Mouse (Mus musculus) neural tube, embryonic 12.5 days (tissue): ENCODE data around the gene Sept14. TPM values are rescaled to one million over a fixed set of nuclear protein-coding genes. Genes with fewer than 3 reads are reported as not detected.
"Not testable (repeated sequence)": the region's sequence is repeated elsewhere in the genome, so short reads cannot be mapped to it uniquely, and the experiment has no call there.

ENCODE experiments used
- ATAC-seq: fragments of 200-750 bp; cut with Nextera tagmentation; 2 replicates; pipeline ENCODE4 v1.8.0; 2017; ENCODE audit warnings: low read depth, mild to moderate bottlenecking, moderate TSS enrichment, moderate library complexity; ENCODE audit not compliant: low FRiP score
- H3K27ac ChIP-seq: fragments of 300-500 bp; sonication (generic); 2 replicates; pipeline ENCODE4 v1.5.1; 2016
- H3K27me3 ChIP-seq: fragments of 300-500 bp; sonication (generic); replicated peaks from 2 replicates; pipeline ENCODE4 v1.6.1; 2016; ENCODE audit warnings: mild to moderate bottlenecking
- H3K36me3 ChIP-seq: fragments of 300-500 bp; sonication (generic); 2 replicates; pipeline ENCODE4 v1.6.1; 2016; ENCODE audit warnings: mild to moderate bottlenecking
- H3K4me1 ChIP-seq: fragments of 300-500 bp; sonication (generic); 2 replicates; pipeline ENCODE4 v1.6.1; 2016
- H3K4me2 ChIP-seq: fragments of 300-500 bp; sonication (generic); replicated peaks from 2 replicates; pipeline ENCODE4 v1.6.1; 2016; ENCODE audit warnings: mild to moderate bottlenecking
- H3K4me3 ChIP-seq: fragments of 300-500 bp; sonication (generic); 2 replicates; pipeline ENCODE4 v1.5.1; 2016
- H3K9ac ChIP-seq: fragments of 300-500 bp; sonication (generic); 2 replicates; pipeline ENCODE4 v1.6.1; 2016; ENCODE audit warnings: mild to moderate bottlenecking
- H3K9me3 ChIP-seq: fragments of 300-500 bp; sonication (generic); 2 replicates; pipeline ENCODE4 v1.6.1; 2016; ENCODE audit warnings: mild to moderate bottlenecking
- WGBS: fragments of 180-500 bp; shearing (Covaris S2); methylation state at CpG from one replicate; pipeline ENCODE4 v1.1.7; 2016; 5-methylcytosine and 5-hydroxymethylcytosine counted together
- polyA plus RNA-seq: library from polyadenylated mRNA; unstranded; fragments of >200 nt; fragmentation: Nextera tagmentation; extraction: Ambion mirVana; gene quantifications from 2 replicates; pipeline ENCODE4 v1.2.1, GENCODE M21; 2016

Gene Sept14
- polyA plus RNA-seq, 1 experiment from 2014 or later = not detected

GRCm38 (mm10) chr5:129720176-129720575 is 11.9 kb upstream of the Sept14 start:
- Histone ChIP-seq H3K4me1 (peaks cover 6% of the 10 kb centered on the region; the same call in 1 of the 2 replicates), H3K9ac (no peak overlapping the region), H3K27ac (no peak overlapping the region), H3K4me3 (no peak overlapping the region), H3K4me2 (no peak overlapping the region), H3K27me3 (no peaks in the 10 kb centered on the region), H3K9me3 (no peaks in the 10 kb centered on the region), H3K36me3 (peaks cover 33% of the 10 kb centered on the region)
- whole genome bisulfite sequencing = 88% methylated on average over 3 of the region's 3 CpGs
- ATAC-seq = no peak

- Histone ChIP-seq H3K9me3 (no peaks in the 10 kb centered on the region), H3K4me2 (no peak overlapping the region), H3K9ac (no peak overlapping the region), H3K36me3 (peaks cover 33% of the 10 kb centered on the region), H3K4me1 (peaks cover 6% of the 10 kb centered on the region; the same call in 1 of the 2 replicates), H3K27me3 (no peaks in the 10 kb centered on the region), H3K4me3 (no peak overlapping the region), H3K27ac (no peak overlapping the region)
- 87% methylated on average over 9 of the region's 9 CpGs for WGBS
- no peak for ATAC-seq
These were observed 8.7 kb upstream of the Sept14 start for GRCm38 (mm10) chr5:129717016-129717415.

DNA sequence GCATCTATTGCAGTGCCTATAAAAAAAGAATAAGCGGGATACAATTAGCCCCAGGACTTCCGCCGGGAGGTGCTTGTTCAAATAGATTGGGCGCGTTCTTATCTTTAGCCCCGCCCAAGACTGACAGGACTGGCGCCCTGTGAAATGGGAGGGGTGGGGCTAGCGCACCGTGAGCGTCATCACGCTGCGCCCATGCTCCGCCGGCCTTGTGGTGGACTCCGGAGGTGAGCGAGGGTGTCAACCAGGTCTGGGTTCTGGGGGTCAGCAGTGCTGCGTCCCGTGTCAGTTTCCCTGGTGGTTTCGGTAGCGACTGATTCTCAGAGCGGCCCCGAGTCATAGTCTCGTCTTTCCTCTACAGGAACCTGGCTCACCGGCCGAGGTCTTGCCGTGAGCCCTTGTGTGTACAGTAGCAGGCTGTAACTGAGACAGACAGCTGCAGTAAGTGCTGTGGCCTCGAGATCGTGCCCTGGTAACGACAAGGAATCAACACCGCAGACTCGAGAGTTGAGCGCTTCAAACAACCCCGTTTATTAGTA is 7.1 kb upstream of the Sept14 start, which contains the start of gene Mrps17:
TSS of gene Mrps17 (plus strand) at position 172 of the 536 bp plus-strand sequence.
- Histone ChIP-seq H3K36me3 (peaks cover 33% of the 10 kb centered on the region), H3K4me3 (peak within 1 kb of the TSS; percentile 58), H3K9ac (peak within 1 kb of the TSS; percentile 72), H3K9me3 (no peaks in the 10 kb centered on the region), H3K4me2 (peak within 1 kb of the TSS; percentile 88), H3K27me3 (no peaks in the 10 kb centered on the region), H3K27ac (no peak within 1 kb of the TSS), H3K4me1 (peaks cover 6% of the 10 kb centered on the region; the same call in 1 of the 2 replicates)
- WGBS = under 1% methylated on average over 33 of the region's 33 CpGs
- peak; percentile 96 for ATAC-seq

DNA sequence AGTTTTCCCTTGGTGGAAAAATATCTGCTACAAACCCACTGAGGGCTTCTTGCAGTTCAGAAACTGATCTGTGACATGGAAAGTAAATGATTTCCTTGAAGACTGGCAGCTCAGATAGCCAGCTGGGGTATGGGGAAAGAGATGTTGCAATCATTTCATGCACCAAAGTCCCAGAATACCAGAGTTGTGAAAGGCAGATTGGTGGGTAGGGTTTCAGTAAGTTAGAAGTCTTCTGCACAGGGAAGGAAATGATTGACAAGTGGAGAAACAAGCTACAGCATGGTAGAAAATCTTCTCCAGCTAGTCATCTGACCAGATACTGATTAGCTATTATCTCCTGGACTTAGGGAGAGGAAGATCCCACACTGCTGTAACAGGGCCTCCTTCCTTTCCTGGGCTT is 4.9 kb downstream of the Sept14 start:
- no peak overlapping the region for H3K4me3 ChIP-seq
- no peaks in the 10 kb centered on the region for H3K4me1 ChIP-seq
- 0 out of 2 replicates have a peak, but pooled peaks cover 2% of the 10 kb centered on the region for H3K27me3 ChIP-seq
- ATAC-seq = no peak
- no peak overlapping the region for H3K27ac ChIP-seq
- H3K36me3 ChIP-seq = no peaks in the 10 kb centered on the region
- no peak overlapping the region for H3K9ac ChIP-seq
- H3K9me3 ChIP-seq = no peaks in the 10 kb centered on the region
- H3K4me2 ChIP-seq = no peak overlapping the region

GRCm38 (mm10) chr5:129701706-129702105 is 6.6 kb downstream of the Sept14 start:
- WGBS = 75% methylated on average over 1 of the region's 1 CpGs
- Histone ChIP-seq H3K27ac (no peak overlapping the region), H3K9ac (no peak overlapping the region), H3K36me3 (no peaks in the 10 kb centered on the region), H3K4me1 (no peaks in the 10 kb centered on the region), H3K4me3 (no peak overlapping the region), H3K4me2 (no peak overlapping the region), H3K9me3 (no peaks in the 10 kb centered on the region), H3K27me3 (no peaks in the 10 kb centered on the region)
- ATAC-seq = no peak

- WGBS = 38% methylated on average over 2 of the region's 2 CpGs
These were observed 7.8 kb downstream of the Sept14 start for GRCm38 (mm10) chr5:129700506-129700905.

DNA sequence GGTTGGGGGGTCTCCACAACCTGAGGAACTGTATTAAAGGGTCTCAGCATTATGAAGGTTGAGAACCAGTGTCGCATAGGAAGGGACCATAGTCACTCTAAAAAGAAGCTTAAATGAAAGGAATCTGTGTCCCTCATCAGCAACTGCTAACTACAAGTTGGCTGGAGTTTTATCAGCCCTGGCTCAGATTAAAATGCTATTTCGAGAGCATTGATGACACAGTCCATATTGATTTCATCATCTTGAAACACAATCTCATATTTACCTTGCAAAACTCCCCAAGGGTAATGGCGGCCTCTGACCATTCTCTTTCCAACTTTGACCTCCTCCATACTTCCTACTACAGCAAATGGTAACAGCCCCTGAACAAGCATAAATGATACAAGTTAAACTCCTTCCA is 17.8 kb downstream of the Sept14 start:
- Histone ChIP-seq H3K9ac (no peak overlapping the region), H3K9me3 (no peaks in the 10 kb centered on the region), H3K27me3 (no peaks in the 10 kb centered on the region), H3K4me2 (no peak overlapping the region), H3K36me3 (no peaks in the 10 kb centered on the region), H3K27ac (no peak overlapping the region), H3K4me1 (no peaks in the 10 kb centered on the region), H3K4me3 (no peak overlapping the region)
- ATAC-seq = no peak
- 77% methylated on average over 3 of the region's 3 CpGs for WGBS

More at GRCm38 (mm10) chr5:129700506-129700905, 7.8 kb downstream of the Sept14 start:
- H3K4me1 ChIP-seq = no peaks in the 10 kb centered on the region
- H3K27me3 ChIP-seq = no peaks in the 10 kb centered on the region
- H3K9me3 ChIP-seq = no peaks in the 10 kb centered on the region
- no peak overlapping the region for H3K9ac ChIP-seq
- no peaks in the 10 kb centered on the region for H3K36me3 ChIP-seq
- ATAC-seq = no peak
- H3K27ac ChIP-seq = no peak overlapping the region
- no peak overlapping the region for H3K4me2 ChIP-seq
- no peak overlapping the region for H3K4me3 ChIP-seq

DNA sequence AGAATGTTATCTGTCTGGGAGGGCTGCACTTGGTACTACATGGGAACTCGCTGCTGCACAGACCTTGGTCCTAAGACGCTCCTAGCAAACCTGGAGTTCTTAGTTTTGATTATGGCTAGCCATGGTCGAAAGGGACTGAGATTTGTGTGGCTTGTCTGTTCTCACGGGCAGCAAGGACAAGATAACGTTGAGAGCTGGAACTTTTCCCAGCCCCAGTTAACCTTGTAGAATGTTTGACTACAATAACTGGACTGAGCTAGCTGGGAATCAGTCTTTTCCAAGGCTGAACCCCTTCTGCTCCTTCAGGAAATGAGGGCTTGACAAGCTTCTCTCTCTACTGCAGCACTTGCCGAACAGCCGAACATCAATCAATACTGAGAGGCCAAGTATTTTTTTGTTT is 20.7 kb downstream of the Sept14 start:
- no peak overlapping the region for H3K4me2 ChIP-seq
- H3K27me3 ChIP-seq = no peaks in the 10 kb centered on the region
- no peak overlapping the region for H3K27ac ChIP-seq
- no peak overlapping the region for H3K4me3 ChIP-seq
- H3K4me1 ChIP-seq = no peaks in the 10 kb centered on the region
- H3K9ac ChIP-seq = no peak overlapping the region
- WGBS = 88% methylated on average over 7 of the region's 7 CpGs
- no peaks in the 10 kb centered on the region for H3K9me3 ChIP-seq
- H3K36me3 ChIP-seq = no peaks in the 10 kb centered on the region
- ATAC-seq = no peak

GRCm38 (mm10) chr5:129685141-129685540 is 23.2 kb downstream of the Sept14 start:
- H3K4me3 ChIP-seq, H3K9me3 ChIP-seq, ATAC-seq, H3K36me3 ChIP-seq, H3K4me1 ChIP-seq, H3K4me2 ChIP-seq, H3K27ac ChIP-seq, H3K27me3 ChIP-seq, H3K9ac ChIP-seq: not testable (repeated sequence)
- whole genome bisulfite sequencing = 93% methylated on average over 5 of the region's 5 CpGs

DNA sequence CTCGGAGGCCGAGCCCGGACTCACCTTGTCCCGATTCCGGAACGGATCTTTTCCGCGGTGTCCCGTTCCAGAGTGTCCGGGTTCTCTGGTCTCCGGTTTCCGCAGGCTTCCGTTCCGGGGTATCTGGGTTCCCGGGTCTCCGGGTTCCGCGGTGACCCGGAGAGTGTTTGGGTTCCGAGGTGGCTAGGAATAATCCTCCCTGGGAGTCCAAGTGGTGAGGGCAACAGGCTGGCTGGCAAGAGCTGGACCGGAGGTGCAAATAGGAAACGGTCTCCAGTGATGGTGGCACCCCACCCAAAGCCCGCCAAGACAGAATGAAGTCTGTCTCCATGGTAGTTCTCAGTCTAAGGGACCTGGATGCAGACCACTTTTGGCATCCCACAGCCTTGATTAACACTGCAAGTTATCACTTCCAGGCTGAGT is 38.3 kb downstream of the Sept14 start, which contains the start of gene Zfp11:
TSS of gene Zfp11 (minus strand) at position 64 of the 423 bp plus-strand sequence.
- Histone ChIP-seq H3K4me1 (peaks cover 12% of the 10 kb centered on the region), H3K36me3 (no peaks in the 10 kb centered on the region), H3K27me3 (no peaks in the 10 kb centered on the region), H3K9me3 (peaks cover 6% of the 10 kb centered on the region; the same call in 1 of the 2 replicates), H3K4me3 (peak within 1 kb of the TSS; percentile 73), H3K4me2 (peak within 1 kb of the TSS; percentile 80), H3K27ac (no peak within 1 kb of the TSS), H3K9ac (peak within 1 kb of the TSS; percentile 81)
- WGBS = 1% methylated on average over 23 of the region's 23 CpGs
- peak; percentile 65 for ATAC-seq

GRCm38 (mm10) chr5:129669453-129670035 is 38.8 kb downstream of the Sept14 start:
- peaks cover 12% of the 10 kb centered on the region for H3K4me1 ChIP-seq
- peak; percentile 56; the same call in 1 of the 2 replicates for ATAC-seq
- H3K9me3 ChIP-seq = peaks cover 4% of the 10 kb centered on the region; the same call in 1 of the 2 replicates
- H3K4me2 ChIP-seq = peak overlapping the region; percentile 80
- peak overlapping the region; percentile 81 for H3K9ac ChIP-seq
- H3K4me3 ChIP-seq = peak overlapping the region; percentile 73
- WGBS = under 1% methylated on average over 31 of the region's 31 CpGs
- no peak overlapping the region for H3K27ac ChIP-seq
- H3K36me3 ChIP-seq = no peaks in the 10 kb centered on the region
- H3K27me3 ChIP-seq = no peaks in the 10 kb centered on the region

- Histone ChIP-seq H3K27me3 (no peaks in the 10 kb centered on the region), H3K36me3 (no peaks in the 10 kb centered on the region), H3K4me3 (no peak overlapping the region), H3K4me1 (peaks cover 12% of the 10 kb centered on the region), H3K9ac (no peak overlapping the region), H3K27ac (no peak overlapping the region), H3K9me3 (no peaks in the 10 kb centered on the region), H3K4me2 (no peak overlapping the region)
- ATAC-seq = no peak
- 89% methylated on average over 4 of the region's 4 CpGs for WGBS
These were observed 40.5 kb downstream of the Sept14 start for GRCm38 (mm10) chr5:129667851-129668250.
